Mouse (Mus musculus) kidney, embryonic 15.5 days (tissue): ENCODE data around the gene Cd84. TPM values are rescaled to one million over a fixed set of nuclear protein-coding genes. Genes with fewer than 3 reads are reported as not detected.
"Not testable (repeated sequence)": the region's sequence is repeated elsewhere in the genome, so short reads cannot be mapped to it uniquely, and the experiment has no call there.

ENCODE experiments used
- ATAC-seq: fragments of 200-750 bp; cut with Nextera tagmentation; replicated peaks from 2 replicates; pipeline ENCODE4 v1.8.0; 2017; ENCODE audit warnings: moderate TSS enrichment; ENCODE audit not compliant: low FRiP score
- H3K27ac ChIP-seq: fragments of 300-500 bp; sonication (generic); 2 replicates; pipeline ENCODE4 v1.5.1; 2015; ENCODE audit warnings: mild to moderate bottlenecking, inconsistent platforms
- H3K27me3 ChIP-seq: fragments of 300-500 bp; sonication (generic); 2 replicates; pipeline ENCODE4 v1.6.1; 2015; ENCODE audit warnings: inconsistent platforms
- H3K36me3 ChIP-seq: fragments of 300-500 bp; sonication (generic); 2 replicates; pipeline ENCODE4 v1.6.1; 2015; ENCODE audit warnings: inconsistent platforms
- H3K4me1 ChIP-seq: fragments of 300-500 bp; sonication (generic); 2 replicates; pipeline ENCODE4 v1.6.1; 2015; ENCODE audit warnings: inconsistent platforms
- H3K4me2 ChIP-seq: fragments of 300-500 bp; sonication (generic); 2 replicates; pipeline ENCODE4 v1.6.1; 2015; ENCODE audit warnings: moderate library complexity, mild to moderate bottlenecking, inconsistent platforms
- H3K4me3 ChIP-seq: fragments of 300-500 bp; sonication (generic); replicated peaks from 2 replicates; pipeline ENCODE4 v1.5.1; 2015; ENCODE audit warnings: mild to moderate bottlenecking, inconsistent platforms
- H3K9ac ChIP-seq: fragments of 300-500 bp; sonication (generic); 2 replicates; pipeline ENCODE4 v1.6.1; 2015; ENCODE audit warnings: mild to moderate bottlenecking, inconsistent platforms
- H3K9me3 ChIP-seq: fragments of 300-500 bp; sonication (generic); replicated peaks from 2 replicates; pipeline ENCODE4 v1.6.1; 2016; ENCODE audit warnings: inconsistent platforms
- WGBS: fragments of 180-500 bp; shearing (Covaris S2); methylation state at CpG from one replicate; pipeline ENCODE4 v1.1.7; 2015; ENCODE audit warnings: mixed read lengths; 5-methylcytosine and 5-hydroxymethylcytosine counted together
- polyA plus RNA-seq: library from polyadenylated mRNA; unstranded; fragments of >200 nt; fragmentation: Nextera tagmentation; extraction: Ambion mirVana; gene quantifications from 2 replicates; pipeline ENCODE4 v1.2.1, GENCODE M21; 2015

Cd84 gene
- 0.79 and 1.1 TPM in 2 replicates for polyA plus RNA-seq

GRCm38 (mm10) chr1:171839488-171839887 is at the start of gene Cd84:
TSS of gene Cd84 (plus strand) at chr1:171839697.
- no peak within 1 kb of the TSS for H3K4me3 ChIP-seq
- H3K27me3 ChIP-seq, result no peaks in the 10 kb centered on the region
- no peak for ATAC-seq
- no peak within 1 kb of the TSS for H3K4me2 ChIP-seq
- H3K36me3 ChIP-seq, result no peaks in the 10 kb centered on the region
- no peaks in the 10 kb centered on the region for H3K9me3 ChIP-seq
- no peak within 1 kb of the TSS for H3K9ac ChIP-seq
- H3K27ac ChIP-seq, result no peak within 1 kb of the TSS
- 83% methylated on average over 3 of the region's 3 CpGs for WGBS
- H3K4me1 ChIP-seq, result no peaks in the 10 kb centered on the region

GRCm38 (mm10) chr1:171791491-171791890 is 48.0 kb upstream of the Cd84 start:
- Histone ChIP-seq H3K4me2 (no peak overlapping the region), H3K4me1 (no peaks in the 10 kb centered on the region), H3K9me3 (no peaks in the 10 kb centered on the region), H3K27me3 (no peaks in the 10 kb centered on the region), H3K36me3 (no peaks in the 10 kb centered on the region), H3K9ac (no peak overlapping the region), H3K4me3 (no peak overlapping the region), H3K27ac (no peak overlapping the region)
- WGBS, result 80% methylated on average over 3 of the region's 3 CpGs
- no peak for ATAC-seq

- Histone ChIP-seq H3K27me3 (no peaks in the 10 kb centered on the region), H3K9ac (no peak overlapping the region), H3K4me2 (no peak overlapping the region), H3K4me3 (no peak overlapping the region), H3K9me3 (no peaks in the 10 kb centered on the region), H3K4me1 (no peaks in the 10 kb centered on the region), H3K27ac (no peak overlapping the region), H3K36me3 (no peaks in the 10 kb centered on the region)
- no peak for ATAC-seq
- 76% methylated on average over 2 of the region's 2 CpGs for WGBS
These were observed 43.3 kb upstream of the Cd84 start for GRCm38 (mm10) chr1:171796185-171796584.

DNA sequence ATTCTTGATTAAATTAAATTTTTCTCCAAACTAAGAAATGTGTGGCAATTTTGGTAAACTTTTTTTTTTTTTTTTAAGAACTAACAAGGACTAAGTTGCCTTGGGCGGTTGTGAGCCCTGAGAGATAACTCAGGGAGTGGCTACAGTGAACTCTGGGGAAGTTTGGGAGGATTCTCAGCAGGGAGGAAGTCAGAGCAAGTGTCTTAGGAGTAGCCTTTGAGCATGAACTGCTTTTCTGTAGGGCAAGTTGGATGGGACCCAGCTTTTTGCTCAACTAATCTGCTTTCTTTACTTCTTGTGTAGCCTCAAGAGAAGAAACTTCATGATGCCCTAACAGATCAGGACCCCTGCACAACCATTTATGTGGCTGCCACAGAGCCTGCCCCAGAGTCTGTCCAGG is 41.7 kb upstream of the Cd84 start:
- H3K4me2 ChIP-seq, result no peak overlapping the region
- no peaks in the 10 kb centered on the region for H3K36me3 ChIP-seq
- no peak for ATAC-seq
- H3K27ac ChIP-seq, result no peak overlapping the region
- H3K9ac ChIP-seq, result no peak overlapping the region
- no peak overlapping the region for H3K4me3 ChIP-seq
- no peaks in the 10 kb centered on the region for H3K4me1 ChIP-seq
- no peaks in the 10 kb centered on the region for H3K9me3 ChIP-seq
- no peaks in the 10 kb centered on the region for H3K27me3 ChIP-seq
- 54% methylated on average over 1 of the region's 1 CpGs for WGBS

DNA sequence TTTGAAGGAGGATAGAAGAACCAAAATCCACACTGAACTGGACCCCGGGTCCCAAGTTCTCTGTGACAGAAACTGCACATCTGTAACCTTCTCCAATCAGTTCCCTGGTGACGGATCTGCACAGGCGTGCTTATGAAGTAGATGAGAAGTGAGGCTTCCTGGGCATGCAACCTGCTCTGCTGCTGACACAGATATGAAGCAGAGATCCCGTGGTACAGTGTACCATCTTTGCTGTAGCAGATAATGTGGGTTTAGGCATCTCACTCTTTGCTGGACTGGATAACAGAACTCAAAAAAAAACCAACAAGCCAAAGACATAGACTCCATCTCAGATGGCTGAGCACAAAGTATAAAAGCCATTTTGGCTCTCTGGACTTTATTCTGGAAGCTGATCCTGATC is 39.8 kb upstream of the Cd84 start:
- H3K4me2 ChIP-seq, result no peak overlapping the region
- no peak for ATAC-seq
- WGBS, result 81% methylated on average over 4 of the region's 4 CpGs
- no peaks in the 10 kb centered on the region for H3K4me1 ChIP-seq
- H3K36me3 ChIP-seq, result no peaks in the 10 kb centered on the region
- no peak overlapping the region for H3K27ac ChIP-seq
- no peaks in the 10 kb centered on the region for H3K27me3 ChIP-seq
- H3K9ac ChIP-seq, result no peak overlapping the region
- H3K4me3 ChIP-seq, result no peak overlapping the region
- no peaks in the 10 kb centered on the region for H3K9me3 ChIP-seq

DNA sequence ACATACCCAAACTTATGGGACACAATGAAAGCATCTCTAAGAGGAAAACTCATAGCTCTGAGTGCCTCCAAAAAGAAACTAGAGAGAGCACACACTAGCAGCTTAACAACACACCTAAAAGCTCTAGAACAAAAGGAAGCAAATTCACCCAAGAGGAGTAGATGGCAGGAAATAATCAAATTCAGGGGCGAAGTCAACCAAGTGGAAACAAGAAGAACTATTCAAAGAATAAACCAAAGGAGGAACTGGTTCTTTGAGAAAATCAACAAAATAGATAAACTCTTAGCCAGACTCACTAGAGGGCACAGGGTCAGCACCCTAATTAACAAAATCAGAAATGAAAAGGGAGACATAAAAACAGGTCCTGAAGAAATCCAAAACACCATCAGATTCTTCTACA is 28.4 kb upstream of the Cd84 start:
- not testable (repeated sequence) for H3K36me3 ChIP-seq, H3K27me3 ChIP-seq, H3K9me3 ChIP-seq, H3K4me3 ChIP-seq, H3K9ac ChIP-seq, H3K4me2 ChIP-seq, H3K4me1 ChIP-seq, H3K27ac ChIP-seq, ATAC-seq
- 86% methylated on average over 1 of the region's 1 CpGs for WGBS

DNA sequence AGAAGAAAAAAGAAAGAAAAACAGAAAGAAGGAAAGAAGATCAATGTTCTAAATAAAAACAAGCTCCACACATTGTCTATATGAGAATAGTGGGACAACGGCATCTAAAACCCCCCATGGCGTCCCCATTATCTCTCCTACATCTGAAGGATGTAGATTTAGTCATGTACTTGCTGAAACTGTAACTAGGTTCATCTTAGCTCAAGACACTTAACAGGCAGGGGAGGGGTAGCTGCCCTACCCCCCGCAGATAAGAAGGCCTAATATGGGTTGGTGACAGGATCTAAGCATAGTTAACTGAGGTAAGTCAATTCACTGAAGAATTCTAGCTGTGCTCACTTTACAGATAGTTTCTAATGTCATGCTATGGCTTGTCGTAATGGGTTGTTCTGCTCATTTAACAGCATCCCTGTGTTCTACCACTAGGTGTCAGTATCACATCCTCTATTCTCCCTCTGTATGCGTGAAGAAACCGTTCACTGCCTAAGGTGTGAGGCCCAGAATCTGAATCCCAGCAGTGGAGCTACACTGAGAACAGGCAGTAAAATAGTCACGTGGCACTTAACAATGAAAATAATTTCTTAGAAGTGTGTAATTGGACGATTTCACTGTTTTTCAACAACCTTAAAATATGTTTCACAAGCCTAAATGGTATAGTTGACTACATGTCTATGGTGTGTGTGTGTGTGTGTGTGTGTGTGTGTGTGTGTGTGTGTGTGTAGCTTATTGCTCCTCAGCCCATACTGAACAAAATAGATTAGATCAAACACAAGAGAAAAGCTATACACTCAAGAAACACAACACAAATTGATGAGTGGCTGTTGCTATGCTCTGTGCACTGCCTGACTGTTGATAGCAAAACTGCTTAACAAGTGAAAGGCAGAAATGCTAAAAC is 23.7 kb upstream of the Cd84 start:
- no peaks in the 10 kb centered on the region for H3K36me3 ChIP-seq
- 11% methylated on average over 8 of the region's 8 CpGs for WGBS
- no peak overlapping the region for H3K4me3 ChIP-seq
- H3K27me3 ChIP-seq, result no peaks in the 10 kb centered on the region
- no peaks in the 10 kb centered on the region for H3K4me1 ChIP-seq
- no peak overlapping the region for H3K9ac ChIP-seq
- H3K27ac ChIP-seq, result no peak overlapping the region
- H3K9me3 ChIP-seq, result no peaks in the 10 kb centered on the region
- peak; percentile 87 for ATAC-seq
- no peak overlapping the region for H3K4me2 ChIP-seq

GRCm38 (mm10) chr1:171816991-171817390 is 22.5 kb upstream of the Cd84 start:
- Histone ChIP-seq H3K4me1 (no peaks in the 10 kb centered on the region), H3K27me3 (no peaks in the 10 kb centered on the region), H3K27ac (no peak overlapping the region), H3K4me2 (no peak overlapping the region), H3K4me3 (no peak overlapping the region), H3K9me3 (no peaks in the 10 kb centered on the region), H3K9ac (no peak overlapping the region), H3K36me3 (no peaks in the 10 kb centered on the region)
- WGBS, result 88% methylated on average over 4 of the region's 4 CpGs
- no peak for ATAC-seq

GRCm38 (mm10) chr1:171821331-171821730 is 18.2 kb upstream of the Cd84 start:
- Histone ChIP-seq H3K4me2 (no peak overlapping the region), H3K27me3 (no peaks in the 10 kb centered on the region), H3K9me3 (no peaks in the 10 kb centered on the region), H3K36me3 (no peaks in the 10 kb centered on the region), H3K4me3 (no peak overlapping the region), H3K4me1 (no peaks in the 10 kb centered on the region), H3K9ac (no peak overlapping the region), H3K27ac (no peak overlapping the region)
- 62% methylated on average over 1 of the region's 1 CpGs for WGBS
- no peak for ATAC-seq

- H3K36me3 ChIP-seq, result no peaks in the 10 kb centered on the region
- no peak overlapping the region for H3K9ac ChIP-seq
- no peak overlapping the region for H3K4me2 ChIP-seq
- no peaks in the 10 kb centered on the region for H3K9me3 ChIP-seq
- H3K27me3 ChIP-seq, result no peaks in the 10 kb centered on the region
- 31% methylated on average over 4 of the region's 4 CpGs for WGBS
- H3K27ac ChIP-seq, result no peak overlapping the region
- no peaks in the 10 kb centered on the region for H3K4me1 ChIP-seq
- no peak for ATAC-seq
- H3K4me3 ChIP-seq, result no peak overlapping the region
These were observed 14.0 kb upstream of the Cd84 start for GRCm38 (mm10) chr1:171825462-171825861.

- no peaks in the 10 kb centered on the region for H3K9me3 ChIP-seq
- no peaks in the 10 kb centered on the region for H3K4me1 ChIP-seq
- no peak overlapping the region for H3K9ac ChIP-seq
- H3K4me3 ChIP-seq, result no peak overlapping the region
- no peaks in the 10 kb centered on the region for H3K36me3 ChIP-seq
- ATAC-seq, result no peak
- H3K27me3 ChIP-seq, result no peaks in the 10 kb centered on the region
- no peak overlapping the region for H3K27ac ChIP-seq
- H3K4me2 ChIP-seq, result no peak overlapping the region
These were observed 13.3 kb upstream of the Cd84 start for GRCm38 (mm10) chr1:171826164-171826563.

DNA sequence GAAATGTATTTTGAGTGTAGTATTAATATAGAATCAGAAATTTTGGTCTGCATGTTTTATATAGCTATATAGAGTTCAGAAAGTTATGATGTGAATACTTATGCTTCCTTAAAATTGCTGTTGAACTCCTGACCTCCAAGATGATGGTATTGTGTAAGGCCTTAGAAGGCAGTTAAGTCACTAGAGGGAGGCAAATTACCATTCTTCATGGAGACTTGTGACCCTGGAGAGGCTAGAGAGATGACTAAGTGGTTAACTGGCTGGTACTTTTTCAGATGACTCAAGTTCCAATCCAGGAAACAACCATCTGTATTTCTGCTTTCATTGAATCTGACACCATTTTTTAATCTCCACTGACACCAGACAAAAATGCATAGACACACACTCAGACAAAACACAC is 11.8 kb upstream of the Cd84 start:
- H3K27ac ChIP-seq, result no peak overlapping the region
- H3K4me1 ChIP-seq, result no peaks in the 10 kb centered on the region
- H3K4me3 ChIP-seq, result no peak overlapping the region
- H3K9me3 ChIP-seq, result no peaks in the 10 kb centered on the region
- H3K4me2 ChIP-seq, result no peak overlapping the region
- no peaks in the 10 kb centered on the region for H3K27me3 ChIP-seq
- no peak overlapping the region for H3K9ac ChIP-seq
- no peaks in the 10 kb centered on the region for H3K36me3 ChIP-seq
- ATAC-seq, result no peak
